Mouse (Mus musculus): ENCODE data around the gene Tgfb1. TPM values are rescaled to one million over a fixed set of nuclear protein-coding genes. Genes with fewer than 3 reads are reported as not detected.

The Tgfb1 gene
- polyA plus RNA-seq, 1 experiment from 2014 or later = 1.6 TPM

DNA sequence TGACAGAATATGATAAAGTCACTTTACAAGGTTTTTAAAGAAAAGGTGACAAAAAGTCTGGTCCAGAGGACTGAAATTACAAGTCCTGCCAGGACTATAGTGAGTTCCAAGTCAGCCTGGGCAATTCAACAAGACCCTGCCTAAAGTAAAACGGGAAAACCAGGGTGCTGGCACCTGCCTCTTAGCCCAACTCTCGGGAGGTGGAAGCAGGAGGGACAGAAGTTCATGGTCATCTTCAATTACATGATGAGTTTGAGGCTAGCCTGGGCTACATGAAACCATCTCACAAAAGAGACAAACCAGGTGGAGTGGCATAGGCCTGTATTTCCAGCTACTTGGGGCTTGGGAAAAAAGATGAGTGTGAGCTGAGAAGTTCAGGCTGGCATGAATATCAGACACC, 15.1 kb upstream of the Tgfb1 start:
- DNase-seq (ENCODE audit: low spot score) (no peak), ATAC-seq (ENCODE audit: insufficient read depth, low FRiP score, low TSS enrichment) (no peak)
- no peak overlapping the region for H3K27ac ChIP-seq (ENCODE audit: low read depth, low read length)
- no peak overlapping the region for H3K9ac ChIP-seq (ENCODE audit: low read length)
- 69% methylated on average over 2 of the region's 2 CpGs for WGBS
- no peaks in the 10 kb centered on the region for H3K4me1 ChIP-seq (ENCODE audit: control insufficient read depth, insufficient read depth, low read length)
- H3K4me2 ChIP-seq (ENCODE audit: low read depth) = no peak overlapping the region
- H3K27me3 ChIP-seq (ENCODE audit: control insufficient read depth, insufficient read depth, low read length) = peaks cover 28% of the 10 kb centered on the region
- H3K4me3 ChIP-seq (ENCODE audit: low read depth, low read length) = no peak overlapping the region
- H3K36me3 ChIP-seq (ENCODE audit: control insufficient read depth, insufficient read depth, low read length) = no peaks in the 10 kb centered on the region
- no peaks in the 10 kb centered on the region for H3K9me3 ChIP-seq (ENCODE audit: control insufficient read depth, low read length)

DNA sequence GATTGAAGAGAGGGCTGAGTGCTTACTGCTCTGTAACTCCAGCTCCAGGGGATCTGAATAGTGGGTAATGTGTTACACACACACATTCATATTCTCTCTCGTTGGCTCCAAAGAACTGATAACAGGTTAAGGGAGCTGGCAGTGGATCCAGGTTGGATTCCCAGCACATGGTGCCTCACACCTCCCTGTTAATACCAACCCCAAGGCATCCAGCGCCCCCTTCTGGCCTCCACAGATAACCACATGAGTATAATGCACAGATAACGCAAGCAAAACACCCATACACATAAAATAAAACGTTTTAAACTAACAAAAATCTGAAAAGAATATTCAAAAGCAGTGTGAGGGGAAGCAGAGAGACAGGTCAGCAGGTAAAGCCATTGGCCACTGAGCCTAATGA, 14.4 kb upstream of the Tgfb1 start:
- ATAC-seq (ENCODE audit: insufficient read depth, low FRiP score, low TSS enrichment) = no peak
- Histone ChIP-seq H3K9me3 (ENCODE audit: control insufficient read depth, low read length) (no peaks in the 10 kb centered on the region), H3K9ac (ENCODE audit: low read length) (no peak overlapping the region), H3K27ac (ENCODE audit: low read depth, low read length) (no peak overlapping the region), H3K27me3 (ENCODE audit: control insufficient read depth, insufficient read depth, low read length) (peaks cover 28% of the 10 kb centered on the region), H3K4me2 (ENCODE audit: low read depth) (no peak overlapping the region), H3K4me1 (ENCODE audit: control insufficient read depth, insufficient read depth, low read length) (no peaks in the 10 kb centered on the region), H3K36me3 (ENCODE audit: control insufficient read depth, insufficient read depth, low read length) (no peaks in the 10 kb centered on the region), H3K4me3 (ENCODE audit: low read depth, low read length) (no peak overlapping the region)
- WGBS = 54% methylated on average over 4 of the region's 4 CpGs
- DNase-seq (ENCODE audit: low spot score) = no peak

DNA sequence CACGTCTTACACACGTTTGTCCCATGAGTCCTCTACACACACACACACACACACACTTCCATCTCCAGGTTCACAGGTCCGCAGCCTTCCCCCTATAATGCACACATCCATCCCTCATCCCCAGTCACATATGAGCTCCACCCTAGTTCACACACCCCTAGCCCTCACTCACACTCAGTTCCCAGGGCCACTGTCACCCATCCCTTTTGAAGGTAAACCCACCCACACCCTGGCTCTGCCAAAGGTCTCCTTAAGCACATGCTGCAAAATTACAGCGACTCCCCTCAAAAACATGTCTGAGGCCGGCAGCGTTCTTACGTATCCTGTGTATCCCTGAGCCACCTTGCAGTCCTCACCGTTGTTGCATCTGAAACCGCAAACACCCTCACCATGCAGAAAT, 12.5 kb upstream of the Tgfb1 start:
- WGBS = 32% methylated on average over 9 of the region's 9 CpGs
- Histone ChIP-seq H3K9ac (ENCODE audit: low read length) (no peak overlapping the region), H3K4me3 (ENCODE audit: low read depth, low read length) (peak overlapping the region; percentile 26; the same call in 1 of the 2 replicates), H3K9me3 (ENCODE audit: control insufficient read depth, low read length) (no peaks in the 10 kb centered on the region), H3K36me3 (ENCODE audit: control insufficient read depth, insufficient read depth, low read length) (no peaks in the 10 kb centered on the region), H3K4me1 (ENCODE audit: control insufficient read depth, insufficient read depth, low read length) (no peaks in the 10 kb centered on the region), H3K4me2 (ENCODE audit: low read depth) (no peak overlapping the region), H3K27ac (ENCODE audit: low read depth, low read length) (no peak overlapping the region), H3K27me3 (ENCODE audit: control insufficient read depth, insufficient read depth, low read length) (peaks cover 28% of the 10 kb centered on the region)
- ATAC-seq (ENCODE audit: insufficient read depth, low FRiP score, low TSS enrichment) (no peak), DNase-seq (ENCODE audit: low spot score) (no peak)

DNA sequence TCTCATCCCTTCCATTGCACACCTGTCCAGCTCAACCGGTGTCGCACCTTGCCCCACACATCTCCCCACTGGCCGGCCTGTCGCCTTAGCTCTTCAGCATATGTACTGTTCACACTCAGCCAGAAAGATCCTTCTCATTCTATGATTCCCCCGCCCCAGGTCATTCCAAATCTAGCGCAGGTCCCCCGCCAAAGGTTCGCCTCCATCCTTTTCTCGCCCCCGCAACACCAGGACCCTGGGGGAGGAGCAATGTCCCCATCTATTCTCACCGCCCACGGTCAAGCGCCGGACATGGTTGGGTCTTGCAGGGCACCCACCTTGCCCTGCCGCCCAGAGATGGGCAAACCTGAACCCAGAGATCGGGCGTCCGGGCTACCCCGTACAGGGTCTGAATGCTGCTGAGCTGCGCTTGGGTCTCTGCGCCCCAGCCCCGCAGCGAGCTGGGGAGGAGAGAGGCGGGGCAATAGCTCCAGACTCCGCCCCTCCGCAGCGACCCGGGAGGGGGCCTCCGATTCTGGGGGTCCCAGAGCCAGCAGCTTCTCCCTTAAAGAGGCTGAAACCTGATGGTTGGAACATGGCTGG, 12.0 kb upstream of the Tgfb1 start, which contains the start of gene Tmem91:
Tmem91 (minus strand) TSS at position 448 of the 582 bp plus-strand sequence.
- ATAC-seq (ENCODE audit: insufficient read depth, low FRiP score, low TSS enrichment) = no peak

DNA sequence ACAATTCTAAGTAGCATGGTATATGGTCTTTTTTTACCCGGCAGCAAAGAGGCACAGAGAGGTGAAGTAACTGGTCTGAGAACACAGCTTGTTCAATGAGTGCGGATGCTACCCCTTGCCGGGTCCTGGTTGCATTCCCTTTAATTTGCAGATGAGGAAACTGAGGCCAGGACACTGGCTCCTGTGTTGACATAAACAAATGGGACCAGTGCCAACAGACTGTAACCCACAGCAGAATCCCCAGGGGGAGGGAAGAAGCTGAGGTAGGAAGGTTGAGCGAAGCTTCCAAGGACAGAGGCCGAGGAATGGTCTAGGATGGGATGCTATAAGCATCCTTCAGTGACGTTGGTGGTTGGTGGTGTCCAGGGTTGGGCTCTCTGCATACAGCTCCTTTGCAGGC, 11.4 kb upstream of the Tgfb1 start:
- peaks cover 28% of the 10 kb centered on the region for H3K27me3 ChIP-seq (ENCODE audit: control insufficient read depth, insufficient read depth, low read length)
- H3K4me2 ChIP-seq (ENCODE audit: low read depth) = no peak overlapping the region
- ATAC-seq (ENCODE audit: insufficient read depth, low FRiP score, low TSS enrichment) (no peak), DNase-seq (ENCODE audit: low spot score) (no peak)
- H3K36me3 ChIP-seq (ENCODE audit: control insufficient read depth, insufficient read depth, low read length) = no peaks in the 10 kb centered on the region
- H3K9ac ChIP-seq (ENCODE audit: low read length) = no peak overlapping the region
- H3K27ac ChIP-seq (ENCODE audit: low read depth, low read length) = no peak overlapping the region
- no peaks in the 10 kb centered on the region for H3K9me3 ChIP-seq (ENCODE audit: control insufficient read depth, low read length)
- no peak overlapping the region for H3K4me3 ChIP-seq (ENCODE audit: low read depth, low read length)
- 44% methylated on average over 6 of the region's 6 CpGs for WGBS
- no peaks in the 10 kb centered on the region for H3K4me1 ChIP-seq (ENCODE audit: control insufficient read depth, insufficient read depth, low read length)

More for the DNA sequence above, 12.0 kb upstream of the Tgfb1 start, which contains the start of gene Tmem91:
- H3K9ac ChIP-seq (ENCODE audit: low read length) = peak within 1 kb of the TSS; percentile 22; the same call in 1 of the 2 replicates
- DNase-seq (ENCODE audit: low spot score) = no peak
- no peaks in the 10 kb centered on the region for H3K4me1 ChIP-seq (ENCODE audit: control insufficient read depth, insufficient read depth, low read length)
- H3K9me3 ChIP-seq (ENCODE audit: control insufficient read depth, low read length) = no peaks in the 10 kb centered on the region
- H3K4me2 ChIP-seq (ENCODE audit: low read depth) = peak within 1 kb of the TSS; percentile 43
- peaks cover 28% of the 10 kb centered on the region for H3K27me3 ChIP-seq (ENCODE audit: control insufficient read depth, insufficient read depth, low read length)
- H3K27ac ChIP-seq (ENCODE audit: low read depth, low read length) = no peak within 1 kb of the TSS
- H3K36me3 ChIP-seq (ENCODE audit: control insufficient read depth, insufficient read depth, low read length) = no peaks in the 10 kb centered on the region
- WGBS = 4% methylated on average over 29 of the region's 29 CpGs
- H3K4me3 ChIP-seq (ENCODE audit: low read depth, low read length) = peak within 1 kb of the TSS; percentile 26

DNA sequence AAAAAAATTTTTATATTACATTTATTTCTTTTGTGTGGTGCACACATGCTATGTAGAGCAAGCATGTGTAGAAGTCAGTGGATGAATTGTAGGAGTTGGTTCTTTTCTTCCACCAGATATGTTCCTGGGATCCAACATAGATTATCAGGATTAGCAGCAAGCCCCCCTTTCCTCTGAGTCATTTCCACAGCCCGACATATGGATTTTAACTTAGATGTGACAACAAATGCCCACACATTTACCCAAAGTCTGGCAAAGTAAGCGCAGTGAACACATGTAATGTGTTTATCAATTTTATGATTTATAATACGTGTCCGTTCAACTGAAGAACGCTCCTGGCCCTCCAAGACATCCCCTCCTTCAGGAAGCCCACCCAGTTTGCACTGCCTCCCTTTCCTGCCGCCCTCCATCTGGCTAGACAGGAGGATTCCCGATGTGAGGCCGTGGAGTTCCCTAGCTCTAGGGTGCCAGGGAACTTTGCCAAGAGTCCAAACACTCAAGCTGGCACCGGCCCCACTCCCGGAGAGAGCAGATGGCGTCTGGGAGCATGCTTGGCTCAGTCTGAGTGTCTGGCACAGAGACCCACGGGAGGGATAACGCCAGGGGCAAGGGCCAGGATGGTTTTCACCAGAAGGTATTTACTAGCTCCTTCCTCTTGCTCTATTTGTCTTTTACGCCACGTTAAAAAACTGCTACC, 10.6 kb upstream of the Tgfb1 start:
- ATAC-seq (ENCODE audit: insufficient read depth, low FRiP score, low TSS enrichment) (no peak), DNase-seq (ENCODE audit: low spot score) (no peak)
- peaks cover 28% of the 10 kb centered on the region for H3K27me3 ChIP-seq (ENCODE audit: control insufficient read depth, insufficient read depth, low read length)
- no peaks in the 10 kb centered on the region for H3K9me3 ChIP-seq (ENCODE audit: control insufficient read depth, low read length)
- WGBS = 77% methylated on average over 15 of the region's 15 CpGs
- H3K4me1 ChIP-seq (ENCODE audit: control insufficient read depth, insufficient read depth, low read length) = peaks cover under 1% of the 10 kb centered on the region; the same call in 1 of the 2 replicates
- no peak overlapping the region for H3K27ac ChIP-seq (ENCODE audit: low read depth, low read length)
- no peak overlapping the region for H3K4me2 ChIP-seq (ENCODE audit: low read depth)
- no peak overlapping the region for H3K9ac ChIP-seq (ENCODE audit: low read length)
- H3K36me3 ChIP-seq (ENCODE audit: control insufficient read depth, insufficient read depth, low read length) = no peaks in the 10 kb centered on the region
- no peak overlapping the region for H3K4me3 ChIP-seq (ENCODE audit: low read depth, low read length)

DNA sequence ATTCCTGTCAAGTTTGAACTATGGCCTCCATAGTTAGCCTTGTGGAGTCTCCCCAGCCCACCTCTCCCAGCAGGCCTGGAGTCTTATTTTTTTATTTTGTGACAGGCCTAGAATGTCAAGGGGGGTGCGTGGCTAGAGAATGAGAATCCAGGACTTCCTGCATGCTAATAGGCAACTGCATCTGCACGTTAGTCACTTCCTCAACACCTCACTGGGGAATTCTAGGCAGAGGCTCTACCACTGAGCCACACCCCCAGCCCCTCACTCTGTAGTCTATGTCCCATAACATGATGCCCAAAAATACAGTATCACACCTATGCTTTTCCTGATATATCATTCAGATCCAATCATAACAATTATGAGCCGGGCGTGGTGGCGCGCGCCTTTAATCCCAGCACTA, 9.8 kb upstream of the Tgfb1 start:
- H3K36me3 ChIP-seq (ENCODE audit: control insufficient read depth, insufficient read depth, low read length) = no peaks in the 10 kb centered on the region
- H3K4me2 ChIP-seq (ENCODE audit: low read depth) = no peak overlapping the region
- H3K4me3 ChIP-seq (ENCODE audit: low read depth, low read length) = no peak overlapping the region
- H3K27me3 ChIP-seq (ENCODE audit: control insufficient read depth, insufficient read depth, low read length) = peaks cover 28% of the 10 kb centered on the region
- no peak for ATAC-seq (ENCODE audit: insufficient read depth, low FRiP score, low TSS enrichment)
- no peak for DNase-seq (ENCODE audit: low spot score)
- H3K4me1 ChIP-seq (ENCODE audit: control insufficient read depth, insufficient read depth, low read length) = peaks cover 3% of the 10 kb centered on the region
- 91% methylated on average over 7 of the region's 7 CpGs for WGBS
- H3K27ac ChIP-seq (ENCODE audit: low read depth, low read length) = no peak overlapping the region
- no peak overlapping the region for H3K9ac ChIP-seq (ENCODE audit: low read length)
- H3K9me3 ChIP-seq (ENCODE audit: control insufficient read depth, low read length) = no peaks in the 10 kb centered on the region

DNA sequence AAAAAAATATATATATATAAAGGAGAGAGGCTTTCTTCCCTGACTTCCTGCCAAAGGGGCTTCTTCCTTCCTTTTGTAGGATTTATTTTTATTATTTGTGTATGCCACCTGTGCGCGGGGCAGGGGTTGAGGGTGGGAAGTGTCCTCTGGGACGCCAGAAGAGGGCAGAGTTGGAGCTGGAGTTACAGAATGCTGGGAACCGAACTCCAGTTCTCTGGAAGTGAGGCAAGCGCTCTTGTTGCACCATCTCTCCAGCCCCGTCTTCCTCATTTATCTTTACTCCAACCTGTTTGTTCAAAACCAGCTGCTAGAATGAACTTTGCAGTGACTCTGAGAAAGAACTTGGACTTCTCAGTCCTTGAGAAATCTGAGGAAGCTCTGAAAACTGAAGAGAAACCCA, 6.8 kb upstream of the Tgfb1 start:
- no peak overlapping the region for H3K27ac ChIP-seq (ENCODE audit: low read depth, low read length)
- 12% methylated on average over 6 of the region's 6 CpGs for WGBS

More for the DNA sequence above, 6.8 kb upstream of the Tgfb1 start:
- ATAC-seq (ENCODE audit: insufficient read depth, low FRiP score, low TSS enrichment) = no peak
- Histone ChIP-seq H3K9me3 (ENCODE audit: control insufficient read depth, low read length) (no peaks in the 10 kb centered on the region), H3K27me3 (ENCODE audit: control insufficient read depth, insufficient read depth, low read length) (peaks cover 12% of the 10 kb centered on the region), H3K9ac (ENCODE audit: low read length) (no peak overlapping the region), H3K4me1 (ENCODE audit: control insufficient read depth, insufficient read depth, low read length) (peaks cover 3% of the 10 kb centered on the region), H3K4me2 (ENCODE audit: low read depth) (peak overlapping the region; percentile 26), H3K36me3 (ENCODE audit: control insufficient read depth, insufficient read depth, low read length) (no peaks in the 10 kb centered on the region), H3K4me3 (ENCODE audit: low read depth, low read length) (peak overlapping the region; percentile 51; the same call in 1 of the 2 replicates)
- DNase-seq (ENCODE audit: low spot score) = no peak
